Mouse (Mus musculus) layer of hippocampus, adult 2 months (tissue): ENCODE measurements at regions not wholly inside any gene's neighbourhood (a gene's known extent, or its start where the extent isn't known, plus 50 kb on each side); places are given as distances from the start of the nearest gene placed in this dataset.

ENCODE experiments used
- DNase-seq, 2 experiments: peaks; one replicate each; pipeline ENCODE4 v3.0.0; 2022; ENCODE audit warnings: low spot score in 2 of 2
- H3K27ac ChIP-seq: fragments of 200-600 bp; 2 replicates; pipeline ENCODE4 v1.8.1; 2022
- H3K4me3 ChIP-seq: fragments of 200-600 bp; 2 replicates; pipeline ENCODE4 v1.8.1; 2022; ENCODE audit warnings: mild to moderate bottlenecking
- CTCF ChIP-seq: fragments of 200-600 bp; conservative IDR thresholded peaks from 2 replicates; pipeline ENCODE4 v1.8.1; 2022; ENCODE audit warnings: antibody characterized with exemption, mild to moderate bottlenecking, moderate library complexity

GRCm38 (mm10) chr13:58469731-58470130 lies 66.6 kb upstream of the Hnrnpk start:
- no peak for DNase-seq
- no peak overlapping the region for H3K4me3 ChIP-seq
- no peak for TF ChIP-seq CTCF
- H3K27ac ChIP-seq, result no peak overlapping the region

DNA sequence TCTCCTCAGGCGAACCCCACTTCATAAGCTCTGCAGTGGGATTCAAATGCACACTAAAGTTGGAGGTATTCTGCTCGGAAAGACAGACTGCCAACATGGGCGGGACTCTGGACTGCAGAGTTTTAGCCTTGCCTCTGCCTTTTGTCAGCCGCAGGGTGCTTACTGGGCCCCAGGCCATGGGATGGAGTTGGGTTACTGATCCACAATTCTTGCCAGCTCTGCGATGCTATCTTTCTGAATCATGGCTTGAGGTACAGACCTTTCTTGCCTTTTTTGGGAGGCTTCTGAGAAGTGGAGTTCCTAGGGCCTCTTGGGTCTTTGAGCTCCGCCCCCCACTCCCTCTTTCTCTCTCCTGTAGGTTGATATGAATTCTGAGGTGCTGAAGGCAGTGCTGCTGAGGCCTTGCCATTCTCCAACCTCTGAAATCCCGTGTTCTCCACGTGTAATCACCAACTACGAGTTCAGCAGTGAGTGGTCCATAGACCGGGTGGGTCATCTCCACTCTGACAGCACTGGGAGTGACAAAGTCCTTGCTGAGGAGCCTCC lies 64.0 kb upstream of the Hnrnpk start:
- H3K27ac ChIP-seq, result no peak overlapping the region
- DNase-seq, result no peak
- H3K4me3 ChIP-seq, result no peak overlapping the region
- no peak for TF ChIP-seq CTCF

- TF ChIP-seq CTCF, result no peak
- no peak overlapping the region for H3K4me3 ChIP-seq
- peak overlapping the region; percentile 28; the same call in 1 of the 2 replicates for H3K27ac ChIP-seq
- peak in 1 of 2 experiments; percentile 40 for DNase-seq
Observed at GRCm38 (mm10) chr13:58465206-58466104, 62.3 kb upstream of the Hnrnpk start.
